Mouse (Mus musculus) kidney, adult 11 months (tissue): ENCODE data around the gene Gpr183.
A peak's percentile ranks its signal among the peaks of the same experiment; 100 is the strongest.

Experiments used
- DNase-seq: peaks from one replicate; pipeline ENCODE4 v3.0.0; 2022

Gpr183 gene

GRCm38 (mm10) chr14:121964990-121965389 lies at the start of gene Gpr183:
Gene Gpr183, minus strand, starts transcription at chr14:121965195.
- no peak for DNase-seq

- no peak for DNase-seq
These were observed 48.5 kb upstream of the Gpr183 start for GRCm38 (mm10) chr14:122013417-122013951.

GRCm38 (mm10) chr14:122012814-122013213 lies 47.8 kb upstream of the Gpr183 start:
- DNase-seq, result no peak

GRCm38 (mm10) chr14:122012193-122012592 lies 47.2 kb upstream of the Gpr183 start:
- no peak for DNase-seq

GRCm38 (mm10) chr14:122011768-122012167 lies 46.8 kb upstream of the Gpr183 start:
- no peak for DNase-seq

- DNase-seq, result no peak
These were observed 45.3 kb upstream of the Gpr183 start for GRCm38 (mm10) chr14:122010301-122010700.

- DNase-seq, result no peak
These were observed 44.5 kb upstream of the Gpr183 start for GRCm38 (mm10) chr14:122009502-122009901.

- DNase-seq, result no peak
These were observed 43.3 kb upstream of the Gpr183 start for GRCm38 (mm10) chr14:122008261-122008660.

- DNase-seq, result no peak
These were observed 38.8 kb upstream of the Gpr183 start for GRCm38 (mm10) chr14:122003812-122004211.

GRCm38 (mm10) chr14:122002224-122002623 lies 37.2 kb upstream of the Gpr183 start:
- no peak for DNase-seq

GRCm38 (mm10) chr14:122000346-122001105 lies 35.5 kb upstream of the Gpr183 start:
- DNase-seq, result no peak

- peak; percentile 28 for DNase-seq
These were observed 34.5 kb upstream of the Gpr183 start for GRCm38 (mm10) chr14:121999455-121999854.

- peak; percentile 76 for DNase-seq
These were observed 31.8 kb upstream of the Gpr183 start for GRCm38 (mm10) chr14:121996786-121997185.

GRCm38 (mm10) chr14:121995557-121995870 lies 30.5 kb upstream of the Gpr183 start:
- DNase-seq, result no peak

- no peak for DNase-seq
These were observed 30.0 kb upstream of the Gpr183 start for GRCm38 (mm10) chr14:121994846-121995556.

GRCm38 (mm10) chr14:121994171-121994700 lies 29.2 kb upstream of the Gpr183 start:
- no peak for DNase-seq

- no peak for DNase-seq
These were observed 28.6 kb upstream of the Gpr183 start for GRCm38 (mm10) chr14:121993616-121994015.

GRCm38 (mm10) chr14:121992395-121993280 lies 27.6 kb upstream of the Gpr183 start:
- DNase-seq, result no peak

GRCm38 (mm10) chr14:121991921-121992320 lies 26.9 kb upstream of the Gpr183 start:
- no peak for DNase-seq

GRCm38 (mm10) chr14:121990897-121991296 lies 25.9 kb upstream of the Gpr183 start:
- no peak for DNase-seq

- DNase-seq, result no peak
These were observed 24.9 kb upstream of the Gpr183 start for GRCm38 (mm10) chr14:121989869-121990268.

- peak; percentile 51 for DNase-seq
These were observed 24.3 kb upstream of the Gpr183 start for GRCm38 (mm10) chr14:121989331-121989730.

- DNase-seq, result no peak
These were observed 22.7 kb upstream of the Gpr183 start for GRCm38 (mm10) chr14:121987691-121988090.
